Mouse (Mus musculus) spleen, adult 2 months (tissue): ENCODE data around the gene Kank1. TPM values are rescaled to one million over a fixed set of nuclear protein-coding genes. Genes with fewer than 3 reads are reported as not detected.

ENCODE experiments used
- DNase-seq, 2 experiments: peaks; one replicate each; pipeline versions ENCODE4 v3.0.0 to v3.0.0-alpha.2; 2012 to 2021; ENCODE audit warnings: low spot score in 2 of 2, low read depth in 1 of 2
- H3K27ac ChIP-seq: fragments of 200-500 bp; 2 replicates; pipeline ENCODE4 v1.5.1; 2012; ENCODE audit warnings: low read length, inconsistent platforms; ENCODE audit not compliant: insufficient read depth
- H3K27me3 ChIP-seq: fragments of 200-500 bp; 2 replicates; pipeline ENCODE4 v1.6.1; 2012; ENCODE audit warnings: mild to moderate bottlenecking, moderate library complexity, low read length, inconsistent platforms; ENCODE audit not compliant: control insufficient read depth, insufficient read depth
- H3K36me3 ChIP-seq: fragments of 200-500 bp; 2 replicates; pipeline ENCODE4 v1.6.1; 2012; ENCODE audit warnings: mild to moderate bottlenecking, low read length, inconsistent platforms; ENCODE audit not compliant: control insufficient read depth, insufficient read depth
- H3K4me1 ChIP-seq: fragments of 200-500 bp; 2 replicates; pipeline ENCODE4 v1.6.1; 2011; ENCODE audit warnings: inconsistent platforms; ENCODE audit not compliant: control insufficient read depth, insufficient read depth, insufficient read length
- H3K4me3 ChIP-seq: fragments of 200-500 bp; 2 replicates; pipeline ENCODE4 v1.5.1; 2011; ENCODE audit warnings: mild to moderate bottlenecking, inconsistent platforms; ENCODE audit not compliant: insufficient read depth, insufficient read length; ENCODE audit errors: extremely low read depth
- CTCF ChIP-seq: fragments of 200-500 bp; IDR thresholded peaks from 2 replicates; pipeline ENCODE4 v1.5.1; 2011; ENCODE audit warnings: mild to moderate bottlenecking, inconsistent platforms; ENCODE audit not compliant: insufficient read depth, insufficient read length, insufficient replicate concordance; ENCODE audit errors: extremely low read depth
- POLR2A ChIP-seq: fragments of 200-500 bp; IDR thresholded peaks from 2 replicates; pipeline ENCODE4 v1.6.1; 2011; ENCODE audit warnings: low read depth, low read length, inconsistent platforms
- WGBS: fragments of 180-500 bp; shearing (Covaris S2); methylation state at CpG from one replicate; pipeline ENCODE4 v1.1.7; 2018; 5-methylcytosine and 5-hydroxymethylcytosine counted together
- polyA plus RNA-seq: library from polyadenylated mRNA; depleted of rRNA; stranded (reverse); fragments of >200 nt; gene quantifications from 2 replicates; pipeline ENCODE4 v1.2.3, GENCODE M21; 2012

Kank1 gene
- polyA plus RNA-seq, 1 experiment, result 4.9 TPM

- Histone ChIP-seq H3K36me3 (no peaks in the 10 kb centered on the region), H3K4me3 (no peak overlapping the region), H3K27ac (no peak overlapping the region), H3K4me1 (no peaks in the 10 kb centered on the region), H3K27me3 (peaks cover 5% of the 10 kb centered on the region)
- TF ChIP-seq CTCF, result no peak
- no peak for TF ChIP-seq POLR2A
- 88% methylated on average over 17 of the region's 17 CpGs for WGBS
- no peak for DNase-seq
Measured at GRCm38 (mm10) chr19:25411353-25411752, 174.6 kb downstream of the Kank1 start.

DNA sequence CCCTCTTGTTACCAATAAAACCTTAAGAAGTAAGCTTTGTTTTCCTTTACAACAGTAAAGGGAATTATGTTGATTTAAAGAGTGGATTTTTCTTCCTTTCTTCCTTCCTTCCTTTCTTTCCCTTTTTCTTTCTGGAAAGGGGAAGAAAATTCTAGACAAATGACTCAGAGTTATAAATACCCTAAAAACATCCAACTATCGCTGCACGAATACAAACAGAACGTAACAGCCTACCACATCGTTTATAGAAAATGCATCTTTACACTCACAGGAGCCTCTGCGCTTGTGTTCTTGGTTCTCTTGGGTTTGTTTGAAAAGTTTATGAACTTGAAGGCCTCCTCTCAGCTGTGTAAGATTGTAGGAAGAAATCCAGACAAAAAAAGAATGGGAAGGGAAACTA, 178.7 kb downstream of the Kank1 start:
- Histone ChIP-seq H3K27me3 (no peaks in the 10 kb centered on the region), H3K27ac (no peak overlapping the region), H3K4me1 (no peaks in the 10 kb centered on the region), H3K36me3 (no peaks in the 10 kb centered on the region), H3K4me3 (no peak overlapping the region)
- WGBS, result 63% methylated on average over 5 of the region's 5 CpGs
- TF ChIP-seq CTCF (no peak), POLR2A (no peak)
- DNase-seq, result no peak

DNA sequence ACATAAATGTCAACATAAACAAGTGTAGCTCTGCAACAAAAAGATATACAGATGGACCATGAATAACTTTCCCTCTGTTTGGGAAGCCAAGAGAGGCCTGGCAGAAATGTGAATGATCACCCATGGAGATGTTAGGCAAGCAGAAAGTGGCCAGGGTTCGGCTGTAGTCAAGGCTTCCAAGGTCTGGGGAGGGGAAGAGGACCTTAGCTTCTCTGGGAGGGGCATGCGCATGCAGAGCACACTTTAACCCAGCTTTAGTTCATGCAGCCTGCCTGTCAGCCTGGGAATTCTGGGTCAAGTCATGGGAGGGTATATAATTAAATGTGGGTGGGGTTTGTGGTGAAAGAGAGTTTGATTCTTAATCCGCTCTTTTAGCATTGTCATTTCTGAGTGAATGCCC, 180.9 kb downstream of the Kank1 start:
- TF ChIP-seq POLR2A (no peak), CTCF (no peak)
- 85% methylated on average over 3 of the region's 3 CpGs for WGBS
- no peaks in the 10 kb centered on the region for H3K36me3 ChIP-seq
- DNase-seq, result no peak
- H3K4me3 ChIP-seq, result no peak overlapping the region
- no peaks in the 10 kb centered on the region for H3K4me1 ChIP-seq
- no peak overlapping the region for H3K27ac ChIP-seq
- H3K27me3 ChIP-seq, result no peaks in the 10 kb centered on the region

DNA sequence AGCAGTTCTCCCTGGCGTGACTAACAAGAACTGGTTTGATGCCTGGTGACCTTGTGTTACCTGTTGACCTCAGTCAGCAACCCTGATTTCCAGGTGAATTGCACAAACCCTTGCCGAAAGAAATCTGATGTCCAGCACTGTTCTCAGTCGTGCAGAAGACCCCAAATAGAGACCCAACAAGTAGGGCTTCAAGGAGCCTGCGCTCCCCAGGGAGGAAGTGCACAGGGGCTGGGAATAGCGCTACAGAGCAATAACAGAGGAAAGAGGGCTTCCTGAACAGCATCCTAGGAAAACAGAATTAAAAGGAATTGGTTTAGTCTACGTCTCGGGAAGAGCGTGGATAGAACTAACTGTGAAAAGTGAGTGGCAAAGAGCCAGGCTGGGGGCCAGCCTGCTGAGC, 183.2 kb downstream of the Kank1 start:
- no peak for DNase-seq
- WGBS, result 71% methylated on average over 8 of the region's 8 CpGs
- no peaks in the 10 kb centered on the region for H3K36me3 ChIP-seq
- H3K27me3 ChIP-seq, result no peaks in the 10 kb centered on the region
- H3K4me1 ChIP-seq, result no peaks in the 10 kb centered on the region
- H3K4me3 ChIP-seq, result no peak overlapping the region
- H3K27ac ChIP-seq, result no peak overlapping the region
- no peak for TF ChIP-seq POLR2A
- no peak for TF ChIP-seq CTCF

GRCm38 (mm10) chr19:25422096-25422495, 185.3 kb downstream of the Kank1 start:
- no peak overlapping the region for H3K27ac ChIP-seq
- no peak for DNase-seq
- H3K36me3 ChIP-seq, result no peaks in the 10 kb centered on the region
- H3K27me3 ChIP-seq, result no peaks in the 10 kb centered on the region
- no peak overlapping the region for H3K4me3 ChIP-seq
- 78% methylated on average over 7 of the region's 7 CpGs for WGBS
- H3K4me1 ChIP-seq, result no peaks in the 10 kb centered on the region
- TF ChIP-seq CTCF (no peak), POLR2A (no peak)

GRCm38 (mm10) chr19:25423371-25423770, 186.6 kb downstream of the Kank1 start:
- Histone ChIP-seq H3K27ac (no peak overlapping the region), H3K36me3 (no peaks in the 10 kb centered on the region), H3K4me3 (no peak overlapping the region), H3K4me1 (no peaks in the 10 kb centered on the region), H3K27me3 (no peaks in the 10 kb centered on the region)
- no peak for DNase-seq
- 94% methylated on average over 5 of the region's 5 CpGs for WGBS
- TF ChIP-seq POLR2A (no peak), CTCF (no peak)

DNA sequence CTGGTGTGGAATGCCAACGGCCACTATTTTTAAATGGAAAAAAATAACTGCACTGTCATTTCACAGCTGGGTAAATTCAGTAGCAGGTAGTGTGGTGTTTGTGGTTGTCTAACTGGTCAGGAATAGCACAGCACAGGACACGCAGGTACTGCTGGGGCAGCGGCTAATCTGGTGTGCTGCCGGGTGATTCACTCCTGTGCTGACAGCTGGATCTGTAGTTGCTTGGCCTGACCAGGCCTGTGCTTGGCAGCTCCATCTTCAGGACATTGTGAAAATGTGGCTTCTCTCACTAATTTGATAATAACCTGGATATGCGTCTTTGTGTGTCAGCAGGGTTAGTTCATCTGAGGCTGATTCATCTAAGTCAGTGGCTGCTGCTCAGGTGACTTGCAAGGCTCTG, 189.7 kb downstream of the Kank1 start:
- no peak overlapping the region for H3K27ac ChIP-seq
- H3K4me3 ChIP-seq, result no peak overlapping the region
- no peaks in the 10 kb centered on the region for H3K4me1 ChIP-seq
- DNase-seq, result no peak
- H3K27me3 ChIP-seq, result no peaks in the 10 kb centered on the region
- H3K36me3 ChIP-seq, result no peaks in the 10 kb centered on the region
- TF ChIP-seq CTCF (no peak), POLR2A (no peak)
- WGBS, result 80% methylated on average over 5 of the region's 5 CpGs

- H3K36me3 ChIP-seq, result no peaks in the 10 kb centered on the region
- no peak for DNase-seq
Measured at GRCm38 (mm10) chr19:25427886-25428285, 191.1 kb downstream of the Kank1 start.

More at GRCm38 (mm10) chr19:25427886-25428285, 191.1 kb downstream of the Kank1 start:
- H3K4me3 ChIP-seq, result no peak overlapping the region
- 94% methylated on average over 17 of the region's 17 CpGs for WGBS
- no peaks in the 10 kb centered on the region for H3K4me1 ChIP-seq
- no peak overlapping the region for H3K27ac ChIP-seq
- TF ChIP-seq POLR2A (no peak), CTCF (no peak)
- H3K27me3 ChIP-seq, result no peaks in the 10 kb centered on the region
